Mouse (Mus musculus): Measurements from ENCODE around the gene Anapc16. TPM values are rescaled to one million over a fixed set of nuclear protein-coding genes. Genes with fewer than 3 reads are reported as not detected.

Anapc16 gene
- polyA plus RNA-seq, 1 experiment from 2014 or later, result 111 TPM

DNA sequence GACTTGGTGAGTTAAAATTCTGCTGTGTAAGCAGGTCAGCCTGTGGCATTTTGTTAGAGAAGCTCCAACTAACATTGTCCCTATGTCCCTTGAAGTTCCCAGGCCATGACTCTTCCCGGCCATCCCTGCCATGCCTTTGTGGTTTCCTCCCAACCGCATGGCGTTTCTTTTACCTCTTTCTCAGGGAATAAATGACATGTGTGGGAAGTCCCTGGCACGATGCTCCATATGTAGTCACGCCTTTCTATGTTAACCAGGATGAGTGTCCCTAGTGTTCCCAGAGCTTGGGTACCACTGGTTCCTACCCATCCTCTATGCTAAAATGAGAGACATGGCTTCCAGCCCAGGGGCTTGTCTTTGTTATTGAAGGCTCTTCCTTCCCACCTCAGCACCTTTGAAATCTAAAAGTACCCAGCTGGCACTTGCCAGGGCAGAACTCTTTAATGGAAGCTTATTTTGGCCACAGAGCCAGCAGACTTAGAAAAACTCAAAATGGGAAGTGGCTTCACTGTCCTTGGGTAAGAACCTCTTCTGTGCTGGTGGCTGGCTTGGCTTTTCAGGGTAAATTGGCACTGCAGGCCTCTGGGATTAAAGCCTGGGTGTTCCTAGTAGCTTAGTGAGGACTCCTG lies 25.1 kb downstream of the Anapc16 start:
- H3K36me3 ChIP-seq, result 0 out of 2 replicates have a peak, but pooled peaks cover 3% of the 10 kb centered on the region
- H3K27me3 ChIP-seq (ENCODE audit: insufficient read depth, poor library complexity, severe bottlenecking), result no peaks in the 10 kb centered on the region
- H3K9me3 ChIP-seq, result no peaks in the 10 kb centered on the region
- 90% methylated on average over 5 of the region's 5 CpGs for WGBS
- peaks cover 33% of the 10 kb centered on the region for H3K4me1 ChIP-seq (replicated peaks)
- DNase-seq (ENCODE audit: low spot score), result no peak
- H3K27ac ChIP-seq, result peak overlapping the region; percentile 74; the same call in 1 of the 2 replicates
- no peak overlapping the region for H3K4me3 ChIP-seq

DNA sequence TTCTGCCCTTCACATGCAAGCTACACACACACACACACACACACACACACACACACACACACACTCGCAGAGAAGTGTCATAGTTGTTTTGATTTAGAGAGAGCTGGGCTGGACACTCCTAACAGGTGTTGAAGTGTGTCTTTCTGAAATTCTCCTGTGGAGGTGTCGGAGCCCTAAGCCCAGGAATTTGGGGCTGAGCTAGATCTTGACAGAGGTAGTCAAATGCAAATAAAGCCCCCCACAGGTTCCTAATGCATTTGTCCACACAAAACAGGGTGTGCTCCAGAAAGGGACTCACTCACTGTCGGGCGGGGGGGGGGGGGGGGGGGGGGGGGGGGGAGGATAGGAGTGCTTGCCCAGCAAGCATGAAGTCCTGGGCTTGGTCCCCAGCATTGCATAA lies 25.8 kb downstream of the Anapc16 start:
- Histone ChIP-seq H3K27ac (no peak overlapping the region), H3K4me1 (replicated peaks) (peaks cover 38% of the 10 kb centered on the region)
- WGBS, result 33% methylated on average over 4 of the region's 4 CpGs

DNA sequence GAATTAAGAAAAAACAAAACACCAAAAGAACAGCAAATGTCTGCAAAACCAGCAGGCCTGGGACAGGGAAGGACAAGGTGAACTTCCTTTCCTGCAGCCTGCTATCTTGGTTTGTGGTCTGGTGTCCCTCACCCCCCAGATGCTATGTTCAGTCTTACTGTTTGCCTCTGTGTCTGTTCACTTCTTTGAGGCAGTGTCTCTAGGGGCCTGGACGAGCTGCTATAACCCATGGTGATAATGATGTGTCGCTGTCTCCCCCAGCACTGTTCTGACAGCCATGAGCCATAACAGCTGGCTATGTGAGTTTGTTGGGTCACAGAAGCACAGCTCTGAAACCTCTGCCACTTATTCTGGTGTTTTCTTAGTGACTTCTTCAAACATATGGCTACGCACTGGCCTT lies 28.1 kb downstream of the Anapc16 start:
- Histone ChIP-seq H3K36me3 (no peaks in the 10 kb centered on the region), H3K9me3 (no peaks in the 10 kb centered on the region), H3K27me3 (ENCODE audit: insufficient read depth, poor library complexity, severe bottlenecking) (peaks cover 9% of the 10 kb centered on the region), H3K4me3 (no peak overlapping the region), H3K27ac (peak overlapping the region; percentile 84), H3K4me1 (replicated peaks) (peaks cover 57% of the 10 kb centered on the region)
- no peak for DNase-seq (ENCODE audit: low spot score)
- 71% methylated on average over 3 of the region's 3 CpGs for WGBS

More for the DNA sequence above, 25.8 kb downstream of the Anapc16 start:
- no peak for DNase-seq (ENCODE audit: low spot score)
- Histone ChIP-seq H3K36me3 (0 out of 2 replicates have a peak, but pooled peaks cover 3% of the 10 kb centered on the region), H3K9me3 (no peaks in the 10 kb centered on the region), H3K27me3 (ENCODE audit: insufficient read depth, poor library complexity, severe bottlenecking) (no peaks in the 10 kb centered on the region), H3K4me3 (no peak overlapping the region)

DNA sequence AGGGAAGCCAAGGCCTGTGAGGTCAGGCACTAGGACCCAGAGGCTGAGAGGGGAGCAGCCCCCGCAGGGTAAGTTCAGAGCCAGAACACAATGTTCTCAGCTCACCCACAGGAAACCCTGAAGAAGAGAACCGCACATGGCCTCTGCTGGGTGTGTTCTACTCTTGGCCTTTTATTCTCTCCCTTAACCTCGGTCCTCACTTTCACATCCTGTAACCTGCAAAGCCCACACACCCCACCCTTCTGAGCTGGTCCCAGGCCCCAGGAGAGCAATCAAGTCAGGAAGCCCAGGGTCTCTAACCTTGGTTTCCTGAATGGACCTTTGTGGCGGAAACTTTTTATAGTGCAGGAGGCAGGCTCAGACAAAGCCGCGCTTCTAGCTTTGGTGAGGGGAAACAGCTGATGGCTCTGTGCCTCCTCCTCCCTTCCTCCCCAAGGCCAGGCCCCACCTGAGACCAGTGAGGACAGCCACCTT lies 28.7 kb downstream of the Anapc16 start:
- Histone ChIP-seq H3K27me3 (ENCODE audit: insufficient read depth, poor library complexity, severe bottlenecking) (peaks cover 9% of the 10 kb centered on the region), H3K9me3 (no peaks in the 10 kb centered on the region), H3K4me3 (no peak overlapping the region), H3K4me1 (replicated peaks) (peaks cover 57% of the 10 kb centered on the region), H3K27ac (peak overlapping the region; percentile 84), H3K36me3 (no peaks in the 10 kb centered on the region)
- peak; percentile 54 for DNase-seq (ENCODE audit: low spot score)
- WGBS, result 10% methylated on average over 6 of the region's 6 CpGs

DNA sequence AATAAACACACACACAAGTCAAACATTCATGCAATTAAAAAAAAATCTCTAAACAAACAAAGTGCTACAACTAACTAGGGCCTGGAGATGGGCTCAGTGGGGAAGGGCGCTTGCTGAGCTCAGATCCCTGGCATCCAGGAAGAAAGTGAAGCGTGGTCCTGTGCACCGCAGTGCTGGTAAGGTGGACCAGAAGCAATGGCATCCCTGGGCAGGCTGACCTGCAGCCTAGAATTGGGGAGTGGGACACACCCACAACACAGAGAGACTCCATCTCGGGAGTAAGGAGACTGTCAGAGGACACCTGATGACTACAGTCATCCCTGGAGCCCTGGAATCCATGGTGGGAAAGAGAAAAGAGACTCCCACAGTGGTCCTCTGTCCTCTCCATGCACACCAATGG lies 29.5 kb downstream of the Anapc16 start:
- no peak for DNase-seq (ENCODE audit: low spot score)

DNA sequence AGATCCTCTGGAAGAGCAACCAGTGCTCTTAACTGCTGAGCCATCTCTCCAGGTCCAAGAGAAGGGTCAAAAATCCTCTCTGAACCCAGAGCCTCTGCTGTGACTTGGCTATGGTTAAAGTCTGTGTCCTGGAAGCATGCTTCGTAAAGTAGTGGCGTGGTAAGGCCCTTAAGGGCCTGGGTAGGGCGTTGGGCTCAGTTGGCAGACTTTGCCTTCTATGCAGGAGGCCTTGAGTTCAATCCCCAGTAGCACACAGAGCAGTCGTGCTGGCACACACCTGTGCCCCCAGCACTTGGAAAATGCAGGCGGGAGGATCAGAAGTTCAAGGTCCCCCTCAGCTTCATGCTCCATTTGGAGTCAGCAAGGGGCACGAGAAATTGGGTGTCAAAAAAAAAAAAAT lies 29.9 kb downstream of the Anapc16 start:
- 83% methylated on average over 6 of the region's 6 CpGs for WGBS
- H3K27ac ChIP-seq, result peak overlapping the region; percentile 84
- H3K4me3 ChIP-seq, result no peak overlapping the region
- H3K4me1 ChIP-seq (replicated peaks), result peaks cover 50% of the 10 kb centered on the region
- H3K27me3 ChIP-seq (ENCODE audit: insufficient read depth, poor library complexity, severe bottlenecking), result peaks cover 9% of the 10 kb centered on the region
- H3K36me3 ChIP-seq, result no peaks in the 10 kb centered on the region
- DNase-seq (ENCODE audit: low spot score), result no peak
- H3K9me3 ChIP-seq, result no peaks in the 10 kb centered on the region

More for the DNA sequence above, 29.5 kb downstream of the Anapc16 start:
- Histone ChIP-seq H3K9me3 (no peaks in the 10 kb centered on the region), H3K27me3 (ENCODE audit: insufficient read depth, poor library complexity, severe bottlenecking) (peaks cover 9% of the 10 kb centered on the region), H3K4me1 (replicated peaks) (peaks cover 50% of the 10 kb centered on the region), H3K27ac (peak overlapping the region; percentile 84; the same call in 1 of the 2 replicates), H3K36me3 (no peaks in the 10 kb centered on the region), H3K4me3 (no peak overlapping the region)
- 84% methylated on average over 4 of the region's 4 CpGs for WGBS

DNA sequence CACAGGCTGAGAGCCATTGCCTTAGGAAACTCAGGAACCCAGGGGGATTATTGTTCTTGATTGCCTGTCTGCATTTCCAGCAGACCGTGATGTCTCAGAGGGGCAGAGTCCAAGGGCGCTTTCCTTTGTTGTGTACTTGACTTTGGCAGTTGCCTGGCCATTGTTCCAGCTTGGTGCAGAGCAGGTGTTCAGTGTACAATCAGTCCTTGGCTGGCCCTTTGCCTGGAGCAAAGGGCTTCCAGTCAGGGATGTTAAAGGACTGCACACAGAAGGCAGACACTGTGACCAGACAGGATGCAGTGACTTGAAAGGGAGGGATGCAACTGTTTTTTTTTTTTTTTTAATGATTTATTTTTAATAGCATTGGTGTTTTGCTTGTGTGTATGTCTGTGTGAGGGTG lies 30.4 kb downstream of the Anapc16 start:
- WGBS, result 61% methylated on average over 2 of the region's 2 CpGs
- H3K4me1 ChIP-seq (replicated peaks), result peaks cover 50% of the 10 kb centered on the region
- H3K27me3 ChIP-seq (ENCODE audit: insufficient read depth, poor library complexity, severe bottlenecking), result peaks cover 9% of the 10 kb centered on the region
- no peak overlapping the region for H3K4me3 ChIP-seq
- DNase-seq (ENCODE audit: low spot score), result peak; percentile 25
- H3K27ac ChIP-seq, result peak overlapping the region; percentile 84
- no peaks in the 10 kb centered on the region for H3K36me3 ChIP-seq
- H3K9me3 ChIP-seq, result no peaks in the 10 kb centered on the region

DNA sequence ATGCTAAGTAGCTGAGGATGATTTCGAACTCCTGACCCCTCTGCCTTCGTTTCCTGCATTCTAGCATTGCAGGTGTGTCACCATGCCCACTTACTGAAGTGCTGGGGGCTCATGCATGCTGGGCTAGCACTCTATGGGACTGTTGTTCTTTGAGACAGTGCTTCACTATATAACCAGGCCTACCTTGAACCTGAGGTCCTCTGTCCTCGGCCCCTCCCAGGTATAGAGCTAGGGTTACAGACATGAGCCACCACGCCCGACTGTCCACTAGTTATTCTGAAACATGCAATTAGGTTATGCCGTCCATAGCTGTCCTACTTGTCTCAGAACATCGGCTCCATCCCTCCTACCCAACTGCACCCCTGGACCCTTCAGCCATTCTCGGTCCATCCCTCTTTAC lies 31.1 kb downstream of the Anapc16 start:
- 93% methylated on average over 8 of the region's 8 CpGs for WGBS
- Histone ChIP-seq H3K4me3 (no peak overlapping the region), H3K27ac (peak overlapping the region; percentile 29; the same call in 1 of the 2 replicates), H3K9me3 (no peaks in the 10 kb centered on the region), H3K36me3 (no peaks in the 10 kb centered on the region), H3K27me3 (ENCODE audit: insufficient read depth, poor library complexity, severe bottlenecking) (peaks cover 9% of the 10 kb centered on the region), H3K4me1 (replicated peaks) (peaks cover 50% of the 10 kb centered on the region)
- DNase-seq (ENCODE audit: low spot score), result no peak

DNA sequence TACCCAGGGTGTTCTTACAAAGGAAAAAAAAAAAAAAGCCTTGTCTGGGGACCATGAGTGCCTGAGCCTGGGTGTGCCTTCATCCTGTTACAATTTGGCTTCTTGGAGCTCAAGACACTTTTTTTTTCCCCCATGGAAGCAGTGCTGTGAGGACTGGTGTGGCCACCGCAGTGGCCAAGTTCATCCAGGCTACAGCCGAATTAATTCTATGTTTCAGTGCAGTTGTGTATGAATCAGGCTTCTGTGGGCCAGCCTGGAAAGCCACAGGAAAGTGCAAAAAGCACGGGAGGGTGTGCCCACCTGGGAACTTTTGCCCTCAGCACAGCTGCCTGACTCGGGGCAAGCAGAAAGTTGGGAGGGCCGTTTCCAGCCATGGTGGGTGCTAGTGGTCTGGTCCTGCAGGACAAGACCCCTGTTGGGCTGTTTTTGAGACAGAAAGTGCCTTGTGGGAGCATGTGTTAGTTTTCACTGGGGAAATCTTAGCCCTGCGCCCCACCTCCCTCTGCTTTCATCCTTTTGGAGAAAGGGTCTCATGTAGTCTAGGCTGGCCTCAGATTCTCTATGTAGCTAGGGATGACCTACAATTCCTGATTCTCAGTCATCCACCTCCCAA lies 32.4 kb downstream of the Anapc16 start:
- peak; percentile 22 for DNase-seq (ENCODE audit: low spot score)
- H3K27me3 ChIP-seq (ENCODE audit: insufficient read depth, poor library complexity, severe bottlenecking), result peaks cover 9% of the 10 kb centered on the region
- H3K36me3 ChIP-seq, result no peaks in the 10 kb centered on the region
- peak overlapping the region; percentile 98 for H3K27ac ChIP-seq
- H3K4me1 ChIP-seq (replicated peaks), result peaks cover 60% of the 10 kb centered on the region
- H3K4me3 ChIP-seq, result peak overlapping the region; percentile 71
- WGBS, result 24% methylated on average over 6 of the region's 6 CpGs
- H3K9me3 ChIP-seq, result no peaks in the 10 kb centered on the region

DNA sequence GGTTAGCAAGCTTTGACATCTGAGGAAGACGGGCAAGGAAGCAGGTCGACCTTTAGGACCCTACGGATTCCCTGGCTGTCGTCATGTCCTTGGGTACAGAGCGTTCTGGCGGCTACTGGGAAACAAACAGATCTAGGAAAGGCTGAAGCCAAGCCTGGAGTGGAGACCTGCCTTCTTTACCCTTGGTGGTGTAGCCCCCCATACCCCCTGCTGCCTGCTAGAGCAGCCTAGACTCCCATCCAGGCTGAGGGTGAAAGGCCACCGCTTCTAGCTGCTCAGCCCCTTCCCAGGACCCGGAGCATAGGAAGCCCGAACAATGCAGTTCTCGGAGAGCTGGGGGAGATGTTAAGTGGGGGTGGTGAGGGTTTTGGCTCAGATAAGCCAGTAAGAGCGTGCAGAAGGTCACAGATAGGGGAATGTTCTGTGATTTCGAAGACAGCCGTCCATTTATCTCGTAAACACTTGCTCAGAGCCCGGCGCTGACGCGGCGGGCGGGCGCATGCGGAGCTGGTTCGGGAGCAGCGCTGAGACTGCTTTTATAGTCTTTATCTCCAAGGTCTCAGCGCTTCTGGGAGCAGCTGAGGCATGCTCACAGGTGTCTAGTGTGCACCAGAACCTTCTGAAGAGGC lies 33.0 kb downstream of the Anapc16 start:
- WGBS, result under 1% methylated on average over 25 of the region's 25 CpGs

DNA sequence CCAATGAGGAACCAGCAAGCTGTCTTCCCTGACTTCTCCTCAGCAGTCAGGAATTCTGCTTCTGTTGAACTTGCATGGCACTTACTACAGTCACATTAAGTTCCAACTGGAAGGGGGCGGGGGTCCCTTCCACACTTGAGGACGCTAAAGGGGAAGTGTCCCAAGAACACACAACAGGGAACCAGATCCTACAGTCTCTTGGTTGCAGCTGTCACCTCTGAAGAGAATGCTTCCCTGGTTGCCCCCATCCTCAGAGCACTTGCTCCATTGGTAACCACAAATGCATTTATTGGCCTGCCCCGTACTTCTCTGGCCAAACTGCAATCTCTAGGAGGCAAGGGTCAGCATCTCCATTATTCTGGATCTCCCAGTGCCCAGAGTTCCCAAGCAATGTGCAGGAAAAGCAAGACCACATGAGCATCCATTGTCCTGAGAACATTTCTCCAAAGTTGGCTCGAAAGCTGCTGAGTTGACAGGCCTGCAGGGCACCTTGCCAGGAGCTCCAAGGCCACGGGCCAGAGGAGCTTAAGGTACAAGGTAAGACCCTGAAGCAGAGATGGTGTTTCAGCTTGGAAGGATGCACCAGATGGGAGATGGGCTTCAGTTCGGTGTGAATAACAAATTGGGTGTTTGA lies 35.5 kb downstream of the Anapc16 start:
- peaks cover 9% of the 10 kb centered on the region for H3K27me3 ChIP-seq (ENCODE audit: insufficient read depth, poor library complexity, severe bottlenecking)
- DNase-seq (ENCODE audit: low spot score), result no peak
- H3K9me3 ChIP-seq, result no peaks in the 10 kb centered on the region
- H3K27ac ChIP-seq, result peak overlapping the region; percentile 35
- H3K36me3 ChIP-seq, result no peaks in the 10 kb centered on the region
- WGBS, result 93% methylated on average over 6 of the region's 6 CpGs
- no peak overlapping the region for H3K4me3 ChIP-seq
- H3K4me1 ChIP-seq (replicated peaks), result peaks cover 57% of the 10 kb centered on the region

More for the DNA sequence above, 33.0 kb downstream of the Anapc16 start:
- peak overlapping the region; percentile 98 for H3K27ac ChIP-seq
- H3K36me3 ChIP-seq, result no peaks in the 10 kb centered on the region
- no peaks in the 10 kb centered on the region for H3K9me3 ChIP-seq
- peaks cover 9% of the 10 kb centered on the region for H3K27me3 ChIP-seq (ENCODE audit: insufficient read depth, poor library complexity, severe bottlenecking)
- peak overlapping the region; percentile 71 for H3K4me3 ChIP-seq
- peaks cover 64% of the 10 kb centered on the region for H3K4me1 ChIP-seq (replicated peaks)
- peak; percentile 80 for DNase-seq (ENCODE audit: low spot score)

DNA sequence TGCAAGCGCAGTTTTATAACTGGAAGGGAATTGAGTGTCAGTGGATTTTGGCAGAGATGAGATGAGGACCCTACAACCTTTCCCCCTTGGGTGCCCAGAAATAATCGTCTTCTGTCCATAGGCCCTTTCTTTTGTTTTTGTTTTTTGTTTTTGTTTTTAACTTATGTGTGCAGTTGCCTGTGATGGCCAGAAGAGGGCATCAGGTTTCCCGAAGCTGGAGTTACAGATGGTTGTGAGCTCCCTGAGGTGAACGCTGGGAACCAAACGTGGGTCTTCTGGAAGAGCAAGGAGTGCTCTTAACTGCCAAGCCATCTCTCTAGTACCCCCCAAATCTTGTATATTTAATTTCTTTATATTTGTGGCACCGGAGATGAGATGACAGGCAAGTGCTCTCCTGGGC lies 36.2 kb downstream of the Anapc16 start:
- H3K9me3 ChIP-seq, result no peaks in the 10 kb centered on the region
- no peak for DNase-seq (ENCODE audit: low spot score)
- WGBS, result 90% methylated on average over 6 of the region's 6 CpGs
- peaks cover 7% of the 10 kb centered on the region for H3K27me3 ChIP-seq (ENCODE audit: insufficient read depth, poor library complexity, severe bottlenecking)
- no peak overlapping the region for H3K27ac ChIP-seq
- H3K4me1 ChIP-seq (replicated peaks), result peaks cover 50% of the 10 kb centered on the region
- H3K36me3 ChIP-seq, result no peaks in the 10 kb centered on the region
- H3K4me3 ChIP-seq, result no peak overlapping the region

Data from hindbrain, embryonic 10.5 days (tissue).